Mouse (Mus musculus) testis, postnatal 14 days (tissue): ENCODE data around the gene Dnah9.

ENCODE experiments used
- DNase-seq: peaks from one replicate; pipeline ENCODE4 v3.0.0; 2021; ENCODE audit warnings: low spot score

The Dnah9 gene

GRCm38 (mm10) chr11:65927962-65928361 is 240.4 kb downstream of the Dnah9 start:
- no peak for DNase-seq

DNA sequence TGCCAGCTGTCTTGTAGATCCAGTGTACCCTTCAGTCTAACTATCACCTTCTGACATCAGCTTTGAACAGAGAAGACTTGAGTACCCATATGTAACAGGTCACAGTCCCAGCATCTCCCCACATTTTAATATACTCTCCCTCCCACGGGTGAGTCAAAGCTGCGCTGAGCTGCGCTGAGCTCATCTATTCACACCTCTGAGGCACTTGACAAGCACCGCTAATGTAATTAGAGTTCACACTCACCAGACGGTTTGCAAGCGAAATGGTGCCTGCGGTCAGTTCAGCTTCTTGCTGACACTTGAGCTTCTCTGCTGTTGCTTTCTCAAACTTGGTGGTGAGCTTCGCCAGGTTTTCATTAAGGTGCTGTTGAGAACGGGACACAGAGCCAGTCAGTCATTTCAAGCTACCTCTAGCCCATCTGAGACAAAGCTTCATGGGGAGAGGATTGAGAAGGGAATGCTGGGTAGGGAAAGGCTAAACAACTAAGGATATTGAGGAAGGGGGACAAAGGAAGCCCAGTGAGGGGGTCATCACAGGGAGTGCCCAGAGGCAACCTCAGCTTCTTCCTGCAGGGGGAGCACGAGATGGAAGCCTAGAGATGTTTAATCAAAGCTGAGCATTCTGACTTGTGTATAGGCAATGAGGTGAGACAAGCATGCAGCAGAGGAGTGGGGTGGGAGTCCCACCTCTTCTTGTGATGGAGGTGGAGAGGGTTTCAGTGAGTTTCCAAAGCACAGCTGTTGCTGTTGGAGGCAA is 249.7 kb downstream of the Dnah9 start:
- no peak for DNase-seq

DNA sequence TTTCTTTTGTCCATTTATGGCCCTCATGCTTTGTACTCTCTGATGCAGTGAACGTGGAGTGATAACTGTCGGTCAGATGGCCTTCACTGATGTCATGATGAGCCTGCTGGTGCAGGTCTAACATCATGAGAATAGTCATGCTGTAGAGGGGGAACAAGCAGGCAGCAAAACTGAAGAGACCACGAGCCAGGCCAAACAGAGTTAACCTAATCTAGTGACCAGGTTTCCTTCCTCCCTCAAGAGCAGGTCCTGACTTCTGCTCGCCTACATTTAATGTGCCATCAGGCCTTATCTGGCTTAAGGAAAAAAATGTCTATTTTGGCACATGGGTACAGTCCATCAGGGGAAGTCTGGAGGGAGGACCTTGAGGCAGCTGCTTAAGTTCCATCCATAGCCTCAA is 259.2 kb downstream of the Dnah9 start:
- no peak for DNase-seq

DNA sequence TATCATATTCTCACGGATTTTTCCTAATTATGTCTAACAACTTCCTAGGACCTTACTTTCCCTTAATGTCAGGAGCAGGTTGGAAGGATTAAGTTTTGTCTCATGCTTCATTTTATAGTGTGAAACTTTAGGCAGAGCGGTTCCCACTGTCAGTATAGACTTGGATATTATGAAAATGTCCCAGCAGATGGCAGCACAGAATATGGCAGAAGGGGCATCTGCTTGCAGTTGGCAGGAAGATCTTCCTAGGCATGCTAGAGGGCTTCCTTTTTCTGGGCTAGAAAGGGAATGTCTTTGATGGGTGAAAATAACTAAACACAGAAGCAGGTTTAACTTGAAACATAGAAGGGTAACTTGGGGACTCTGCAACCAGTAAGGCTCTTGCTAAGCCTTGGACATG is 262.9 kb downstream of the Dnah9 start:
- DNase-seq: no peak

DNA sequence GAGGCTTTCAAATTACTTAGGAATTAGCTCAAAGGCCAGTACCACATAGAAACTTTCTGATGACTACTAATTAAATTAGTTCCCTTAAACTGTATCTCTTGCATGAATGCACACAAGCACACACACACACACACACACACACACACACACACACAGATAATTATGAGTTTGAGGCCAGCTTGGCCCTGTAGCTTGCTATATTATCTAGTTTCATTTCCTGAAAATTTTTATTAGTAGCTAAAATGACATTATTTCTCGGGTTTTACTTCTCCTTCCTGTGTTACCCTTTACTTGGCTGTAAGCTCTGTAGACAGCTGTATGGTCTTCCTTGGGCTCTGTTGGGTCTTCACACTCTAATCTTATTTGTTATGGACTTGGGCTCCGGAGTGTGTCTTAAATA is 264.4 kb downstream of the Dnah9 start:
- DNase-seq: no peak

GRCm38 (mm10) chr11:65881465-65881864 is 286.9 kb downstream of the Dnah9 start:
- DNase-seq: no peak

DNA sequence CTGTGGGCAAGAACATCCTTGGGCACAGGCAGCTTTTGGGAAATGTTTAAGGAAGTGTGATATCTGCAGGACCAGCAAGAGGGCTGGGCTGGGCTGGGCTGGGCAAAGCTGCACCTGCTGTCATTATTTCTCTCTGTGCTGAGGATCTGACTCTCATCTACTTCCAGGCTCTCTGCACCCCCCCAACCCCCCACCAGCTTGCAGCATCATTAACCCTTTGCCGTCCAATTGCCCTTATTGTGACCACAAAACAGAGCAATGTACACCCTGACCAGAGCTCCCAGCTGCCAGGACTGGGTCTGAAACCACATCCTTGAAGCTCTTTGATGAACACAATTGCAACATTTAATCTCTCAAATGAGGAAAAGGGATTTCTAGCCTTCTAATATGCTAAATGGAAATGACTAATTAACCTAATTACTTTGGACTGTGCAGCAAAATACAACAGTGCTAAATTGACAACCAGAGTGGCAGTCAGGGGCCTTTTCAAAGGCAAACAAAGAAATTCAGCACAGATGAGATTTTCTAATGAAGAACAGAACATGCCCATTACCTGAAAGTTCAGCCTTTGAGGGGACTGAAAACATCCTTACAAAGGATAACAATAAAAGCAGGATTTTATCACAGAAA is 291.1 kb downstream of the Dnah9 start:
- DNase-seq: no peak

GRCm38 (mm10) chr11:65861476-65861875 is 306.9 kb downstream of the Dnah9 start:
- no peak for DNase-seq

DNA sequence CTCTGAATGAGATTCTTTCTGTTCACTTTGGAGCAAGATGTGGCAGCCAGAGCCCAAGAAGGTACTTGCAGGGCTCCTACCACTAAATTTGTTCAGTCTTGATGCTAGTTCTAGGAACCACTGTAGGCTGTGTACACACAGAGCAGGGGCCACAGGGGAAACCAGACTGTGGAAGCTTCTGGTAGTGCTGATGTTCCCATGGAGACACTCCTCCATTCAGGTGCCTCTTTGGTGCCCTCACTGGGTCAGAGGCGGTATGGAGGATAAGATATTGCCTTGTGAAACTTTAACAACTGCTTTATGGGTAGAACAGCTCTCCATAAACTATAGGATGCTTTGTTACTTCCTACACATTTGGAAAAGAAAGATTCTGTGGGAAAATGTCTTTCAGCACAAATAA is 316.3 kb downstream of the Dnah9 start:
- no peak for DNase-seq

DNA sequence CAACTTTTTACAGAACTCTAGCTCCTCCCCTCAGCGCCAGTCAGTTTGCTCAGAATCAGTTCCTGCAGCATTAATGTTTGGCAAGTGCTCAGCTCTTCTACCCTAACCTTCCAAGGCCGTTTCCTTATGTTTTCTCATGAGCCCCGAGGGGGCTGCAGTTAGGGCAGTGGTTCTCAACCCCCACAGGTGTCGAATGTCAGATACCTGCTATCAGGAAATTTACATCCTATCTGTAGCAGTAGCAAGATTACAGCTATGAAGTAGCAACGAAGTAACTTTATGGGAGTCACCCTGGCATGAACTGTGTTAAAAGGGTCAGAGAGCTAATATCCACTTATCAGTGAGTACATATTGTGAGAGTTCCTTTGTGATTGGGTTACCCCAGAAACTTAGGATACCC is 321.9 kb downstream of the Dnah9 start:
- no peak for DNase-seq

DNA sequence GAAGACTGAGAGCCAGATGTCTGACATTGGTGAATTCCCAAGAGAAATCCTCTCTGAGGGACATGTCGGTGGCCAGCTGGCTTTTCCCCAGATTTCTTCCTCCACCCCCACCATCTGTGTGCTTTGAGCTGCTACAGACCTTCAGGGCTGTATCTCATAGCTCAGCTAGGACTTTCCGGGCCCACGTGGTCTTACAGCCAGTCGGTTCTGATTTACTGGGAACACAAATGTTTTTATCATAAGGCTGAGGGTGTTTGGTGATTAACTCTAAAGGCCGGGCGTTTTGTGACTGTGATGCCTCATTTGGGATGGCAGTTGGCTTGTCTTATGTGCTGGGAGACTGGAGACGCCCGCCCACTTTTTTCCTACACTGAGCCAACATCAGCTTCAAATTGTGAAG is 329.4 kb downstream of the Dnah9 start:
- DNase-seq: no peak

DNA sequence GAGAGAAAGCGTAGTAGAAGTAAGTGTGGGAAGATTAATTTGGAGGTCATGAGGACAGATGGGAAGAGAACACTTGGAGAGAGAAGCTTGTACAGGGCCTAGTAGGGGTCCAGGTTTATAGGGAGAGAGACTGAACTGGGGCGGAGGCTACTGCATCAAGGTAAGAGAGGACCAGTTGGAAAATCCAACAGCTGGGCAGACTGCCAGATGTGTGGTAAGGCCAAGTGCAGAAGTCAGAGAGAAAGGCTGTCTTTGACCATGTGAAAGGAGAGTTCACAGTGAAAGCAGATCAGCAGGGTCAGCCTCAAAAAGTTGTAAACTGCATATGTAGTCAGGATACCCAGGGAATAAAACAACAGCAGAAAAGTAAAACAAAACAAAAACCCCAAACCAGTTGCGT is 343.8 kb downstream of the Dnah9 start:
- no peak for DNase-seq

DNA sequence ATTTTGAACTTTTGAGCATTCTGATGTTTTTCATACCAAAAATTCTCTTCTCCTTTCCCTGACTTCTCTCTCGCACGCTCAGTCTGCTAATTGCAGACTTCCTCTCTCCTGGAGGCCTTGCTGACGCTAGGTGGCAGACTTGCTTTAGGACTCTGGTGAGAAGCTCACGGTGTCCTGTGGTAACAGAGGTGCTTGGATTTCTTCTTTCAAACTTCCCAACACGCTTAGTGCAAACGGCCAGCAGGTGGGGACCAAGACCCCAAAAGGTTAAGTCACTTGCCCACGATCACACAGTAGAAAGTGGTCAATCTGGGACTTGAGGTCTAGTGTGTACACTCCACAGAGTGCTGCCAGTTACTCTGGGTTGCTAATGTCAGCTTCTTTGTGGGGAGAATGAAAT is 347.5 kb downstream of the Dnah9 start:
- peak; percentile 33 for DNase-seq

DNA sequence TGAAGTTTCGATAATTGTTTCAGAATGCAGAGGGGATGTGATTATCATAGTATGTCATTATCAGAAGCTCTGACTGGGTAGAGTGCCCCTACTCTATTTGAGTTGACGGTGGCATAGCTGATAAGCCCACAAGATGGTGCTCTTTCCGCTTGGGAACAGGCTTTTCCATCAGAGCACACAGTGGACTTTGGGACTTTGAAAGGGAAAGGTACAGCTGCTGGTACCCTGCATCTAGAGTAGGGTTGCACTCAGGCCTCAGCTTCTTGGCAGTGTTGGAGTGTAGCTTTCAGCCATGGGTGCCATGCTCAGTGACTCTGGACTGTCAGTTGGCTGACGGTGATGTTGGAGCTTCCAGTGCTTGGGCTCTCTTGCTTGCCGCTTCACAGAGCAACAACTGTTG is 348.1 kb downstream of the Dnah9 start:
- DNase-seq: no peak

- DNase-seq: no peak
These were observed 350.2 kb downstream of the Dnah9 start for GRCm38 (mm10) chr11:65818193-65818592.

GRCm38 (mm10) chr11:65816237-65816636 is 352.1 kb downstream of the Dnah9 start:
- DNase-seq: no peak

DNA sequence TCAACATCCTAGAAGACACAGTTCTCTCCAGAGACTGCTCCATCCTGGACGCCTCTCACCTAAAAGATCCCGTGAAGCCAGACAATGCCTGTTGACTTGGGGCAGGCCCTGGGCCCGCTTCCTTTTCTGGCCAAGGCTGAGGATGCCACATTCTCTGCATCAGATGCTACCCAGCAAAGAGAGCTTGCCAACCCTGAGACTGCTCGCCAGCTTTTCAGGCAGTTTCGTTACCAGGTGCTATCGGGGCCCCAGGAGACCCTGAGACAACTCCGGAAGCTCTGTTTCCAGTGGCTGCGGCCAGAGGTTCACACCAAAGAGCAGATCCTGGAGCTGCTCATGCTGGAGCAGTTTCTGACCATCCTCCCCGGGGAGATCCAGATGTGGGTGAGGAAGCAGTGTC is 354.0 kb downstream of the Dnah9 start:
- no peak for DNase-seq

DNA sequence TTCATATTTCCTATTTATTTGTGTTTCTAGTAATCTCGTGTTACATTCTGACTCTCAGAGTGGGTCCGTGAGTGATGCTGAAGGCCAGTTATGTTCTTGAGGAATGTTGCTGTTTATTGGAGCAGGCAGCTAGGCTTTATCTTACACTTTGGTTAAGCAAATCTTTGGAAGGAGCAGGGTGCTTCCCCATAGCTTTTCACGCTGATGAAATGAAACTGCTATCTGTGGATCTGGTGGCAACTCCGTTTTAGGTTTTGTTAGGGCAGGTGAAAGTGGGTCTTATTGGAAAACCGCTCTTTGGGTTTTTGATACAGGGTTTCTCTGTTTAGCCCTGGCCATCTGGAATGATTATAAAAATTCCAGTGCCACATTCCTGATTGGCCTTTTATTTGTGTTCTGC is 356.3 kb downstream of the Dnah9 start:
- no peak for DNase-seq

- no peak for DNase-seq
These were observed 360.8 kb downstream of the Dnah9 start for GRCm38 (mm10) chr11:65807601-65808000.

GRCm38 (mm10) chr11:65806909-65807504 is 361.3 kb downstream of the Dnah9 start, which contains the start of gene Zkscan6:
TSS of gene Zkscan6 (plus strand) at chr11:65807175.
- peak; percentile 92 for DNase-seq

- DNase-seq: no peak
These were observed 361.9 kb downstream of the Dnah9 start for GRCm38 (mm10) chr11:65806321-65806904.

- no peak for DNase-seq
These were observed 366.5 kb downstream of the Dnah9 start for GRCm38 (mm10) chr11:65801899-65802298.

- no peak for DNase-seq
These were observed 372.5 kb downstream of the Dnah9 start for GRCm38 (mm10) chr11:65795896-65796295.
